Mouse (Mus musculus): ENCODE results near the gene Ctc1. TPM values are rescaled to one million over a fixed set of nuclear protein-coding genes. Genes with fewer than 3 reads are reported as not detected.
A peak's percentile ranks its signal among the peaks of the same experiment; 100 is the strongest.
"Not testable (repeated sequence)": the region's sequence is repeated elsewhere in the genome, so short reads cannot be mapped to it uniquely, and the experiment has no call there.

The Ctc1 gene
- polyA plus RNA-seq, 1 experiment from 2014 or later = 77.1 TPM

- Histone ChIP-seq H3K9me3 (no peaks in the 10 kb centered on the region), H3K4me2 (replicated peaks) (no peak overlapping the region), H3K9ac (replicated peaks) (no peak overlapping the region), H3K27ac (replicated peaks) (no peak overlapping the region), H3K4me1 (no peaks in the 10 kb centered on the region), H3K36me3 (peaks cover 15% of the 10 kb centered on the region), H3K27me3 (no peaks in the 10 kb centered on the region), H3K4me3 (no peak overlapping the region)
- WGBS = 37% methylated on average over 4 of the region's 4 CpGs
- ATAC-seq (ENCODE audit: low FRiP score, low read depth) = no peak
These were observed 32.9 kb upstream of the Ctc1 start for GRCm38 (mm10) chr11:68982639-68983369.

- WGBS = 88% methylated on average over 11 of the region's 11 CpGs
- Histone ChIP-seq H3K9ac (replicated peaks) (no peak overlapping the region), H3K4me1 (no peaks in the 10 kb centered on the region), H3K27ac (replicated peaks) (no peak overlapping the region), H3K9me3 (no peaks in the 10 kb centered on the region), H3K36me3 (peaks cover 59% of the 10 kb centered on the region), H3K27me3 (no peaks in the 10 kb centered on the region), H3K4me3 (no peak overlapping the region), H3K4me2 (replicated peaks) (no peak overlapping the region)
- no peak for ATAC-seq (ENCODE audit: low FRiP score, low read depth)
These were observed 28.3 kb upstream of the Ctc1 start for GRCm38 (mm10) chr11:68987365-68987882.

GRCm38 (mm10) chr11:68988341-68988740 lies 27.4 kb upstream of the Ctc1 start:
- Histone ChIP-seq H3K9ac (replicated peaks) (no peak overlapping the region), H3K9me3 (no peaks in the 10 kb centered on the region), H3K4me2 (replicated peaks) (no peak overlapping the region), H3K4me3 (no peak overlapping the region), H3K36me3 (peaks cover 68% of the 10 kb centered on the region), H3K27ac (replicated peaks) (no peak overlapping the region), H3K4me1 (no peaks in the 10 kb centered on the region), H3K27me3 (no peaks in the 10 kb centered on the region)
- WGBS = 97% methylated on average over 17 of the region's 17 CpGs
- no peak for ATAC-seq (ENCODE audit: low FRiP score, low read depth)

- H3K9ac ChIP-seq (replicated peaks) = no peak overlapping the region
- no peak overlapping the region for H3K4me3 ChIP-seq
- H3K27me3 ChIP-seq = no peaks in the 10 kb centered on the region
- H3K27ac ChIP-seq (replicated peaks) = no peak overlapping the region
- 91% methylated on average over 7 of the region's 7 CpGs for WGBS
- no peak overlapping the region for H3K4me2 ChIP-seq (replicated peaks)
- no peaks in the 10 kb centered on the region for H3K9me3 ChIP-seq
- no peaks in the 10 kb centered on the region for H3K4me1 ChIP-seq
- peaks cover 92% of the 10 kb centered on the region for H3K36me3 ChIP-seq
- ATAC-seq (ENCODE audit: low FRiP score, low read depth) = no peak
These were observed 22.6 kb upstream of the Ctc1 start for GRCm38 (mm10) chr11:68993122-68993521.

- no peak overlapping the region for H3K9ac ChIP-seq (replicated peaks)
- no peak overlapping the region for H3K27ac ChIP-seq (replicated peaks)
- 95% methylated on average over 3 of the region's 3 CpGs for WGBS
- no peaks in the 10 kb centered on the region for H3K27me3 ChIP-seq
- H3K4me3 ChIP-seq = no peak overlapping the region
- no peak for ATAC-seq (ENCODE audit: low FRiP score, low read depth)
- H3K4me2 ChIP-seq (replicated peaks) = no peak overlapping the region
- no peaks in the 10 kb centered on the region for H3K4me1 ChIP-seq
- peaks cover 94% of the 10 kb centered on the region for H3K36me3 ChIP-seq
- H3K9me3 ChIP-seq = no peaks in the 10 kb centered on the region
These were observed 21.3 kb upstream of the Ctc1 start for GRCm38 (mm10) chr11:68994377-68994776.

GRCm38 (mm10) chr11:68997080-68997479 lies 18.6 kb upstream of the Ctc1 start:
- H3K4me3 ChIP-seq = no peak overlapping the region
- H3K9ac ChIP-seq (replicated peaks) = no peak overlapping the region
- no peak overlapping the region for H3K4me2 ChIP-seq (replicated peaks)
- peaks cover 94% of the 10 kb centered on the region for H3K36me3 ChIP-seq
- 96% methylated on average over 4 of the region's 4 CpGs for WGBS
- no peaks in the 10 kb centered on the region for H3K9me3 ChIP-seq
- no peaks in the 10 kb centered on the region for H3K4me1 ChIP-seq
- H3K27me3 ChIP-seq = no peaks in the 10 kb centered on the region
- H3K27ac ChIP-seq (replicated peaks) = no peak overlapping the region
- ATAC-seq (ENCODE audit: low FRiP score, low read depth) = no peak

GRCm38 (mm10) chr11:69002782-69003181 lies 12.9 kb upstream of the Ctc1 start:
- H3K4me2 ChIP-seq (replicated peaks); H3K9me3 ChIP-seq; H3K4me3 ChIP-seq; H3K4me1 ChIP-seq; ATAC-seq (ENCODE audit: low FRiP score, low read depth); H3K9ac ChIP-seq (replicated peaks); H3K27me3 ChIP-seq; H3K27ac ChIP-seq (replicated peaks): not testable (repeated sequence)
- WGBS = 94% methylated on average over 4 of the region's 4 CpGs
- H3K36me3 ChIP-seq = peaks cover 66% of the 10 kb centered on the region

GRCm38 (mm10) chr11:69003592-69003991 lies 12.1 kb upstream of the Ctc1 start:
- 63% methylated on average over 4 of the region's 4 CpGs for WGBS
- H3K36me3 ChIP-seq = peaks cover 58% of the 10 kb centered on the region
- H3K4me2 ChIP-seq (replicated peaks) = no peak overlapping the region
- H3K4me3 ChIP-seq = no peak overlapping the region
- ATAC-seq (ENCODE audit: low FRiP score, low read depth) = no peak
- H3K27me3 ChIP-seq = no peaks in the 10 kb centered on the region
- H3K4me1 ChIP-seq = peaks cover 11% of the 10 kb centered on the region
- H3K9me3 ChIP-seq = no peaks in the 10 kb centered on the region
- no peak overlapping the region for H3K9ac ChIP-seq (replicated peaks)
- H3K27ac ChIP-seq (replicated peaks) = no peak overlapping the region

GRCm38 (mm10) chr11:69005193-69005592 lies 10.5 kb upstream of the Ctc1 start:
- Histone ChIP-seq H3K36me3 (peaks cover 42% of the 10 kb centered on the region), H3K4me1 (peaks cover 11% of the 10 kb centered on the region), H3K4me2 (replicated peaks) (no peak overlapping the region), H3K9ac (replicated peaks) (no peak overlapping the region), H3K9me3 (no peaks in the 10 kb centered on the region), H3K4me3 (no peak overlapping the region), H3K27ac (replicated peaks) (no peak overlapping the region), H3K27me3 (no peaks in the 10 kb centered on the region)
- no peak for ATAC-seq (ENCODE audit: low FRiP score, low read depth)
- WGBS = 96% methylated on average over 7 of the region's 7 CpGs

GRCm38 (mm10) chr11:69006575-69006974 lies 9.1 kb upstream of the Ctc1 start:
- H3K36me3 ChIP-seq = peaks cover 29% of the 10 kb centered on the region
- not testable (repeated sequence) for H3K27me3 ChIP-seq; ATAC-seq (ENCODE audit: low FRiP score, low read depth)

GRCm38 (mm10) chr11:69008182-69009121 lies 7.3 kb upstream of the Ctc1 start, which contains the start of gene Pfas:
Gene Pfas (minus strand): TSS chr11:69008460.
- H3K36me3 ChIP-seq = peaks cover 10% of the 10 kb centered on the region; the same call in 1 of the 2 replicates
- no peaks in the 10 kb centered on the region for H3K27me3 ChIP-seq
- H3K4me1 ChIP-seq = peaks cover 22% of the 10 kb centered on the region
- peak within 1 kb of the TSS; percentile 50; the same call in 1 of the 2 replicates for H3K27ac ChIP-seq (replicated peaks)
- WGBS = 10% methylated on average over 38 of the region's 38 CpGs
- peak within 1 kb of the TSS; percentile 63 for H3K9ac ChIP-seq (replicated peaks)
- no peaks in the 10 kb centered on the region for H3K9me3 ChIP-seq
- peak within 1 kb of the TSS; percentile 64 for H3K4me2 ChIP-seq (replicated peaks)
- ATAC-seq (ENCODE audit: low FRiP score, low read depth) = peak; percentile 70; the same call in 1 of the 2 replicates
- H3K4me3 ChIP-seq = peak within 1 kb of the TSS; percentile 68

More at GRCm38 (mm10) chr11:69006575-69006974, 9.1 kb upstream of the Ctc1 start:
- H3K4me3 ChIP-seq; H3K9ac ChIP-seq (replicated peaks); H3K27ac ChIP-seq (replicated peaks); H3K9me3 ChIP-seq; H3K4me2 ChIP-seq (replicated peaks): not testable (repeated sequence)
- H3K4me1 ChIP-seq = peaks cover 16% of the 10 kb centered on the region

- H3K4me3 ChIP-seq = no peak overlapping the region
- H3K4me1 ChIP-seq = peaks cover 22% of the 10 kb centered on the region
- no peaks in the 10 kb centered on the region for H3K27me3 ChIP-seq
- no peak overlapping the region for H3K4me2 ChIP-seq (replicated peaks)
- H3K27ac ChIP-seq (replicated peaks) = no peak overlapping the region
- H3K9ac ChIP-seq (replicated peaks) = no peak overlapping the region
- ATAC-seq (ENCODE audit: low FRiP score, low read depth) = no peak
- 0 out of 2 replicates have a peak, but pooled peaks cover 7% of the 10 kb centered on the region for H3K36me3 ChIP-seq
- 78% methylated on average over 1 of the region's 1 CpGs for WGBS
- H3K9me3 ChIP-seq = no peaks in the 10 kb centered on the region
These were observed 6.2 kb upstream of the Ctc1 start for GRCm38 (mm10) chr11:69009508-69009907.

All from midbrain, embryonic 12.5 days (tissue).